Mouse (Mus musculus) forebrain, embryonic 10.5 days (tissue): ENCODE data around the gene Dlx2. TPM values are rescaled to one million over a fixed set of nuclear protein-coding genes. Genes with fewer than 3 reads are reported as not detected.

Experiments used
- DNase-seq: peaks from one replicate; pipeline ENCODE4 v3.0.0-alpha.2; 2017; ENCODE audit warnings: low spot score; ENCODE audit errors: extremely low spot score
- H3K27ac ChIP-seq: fragments of 300-500 bp; sonication (generic); 2 replicates; pipeline ENCODE4 v1.5.1; 2016; ENCODE audit warnings: mild to moderate bottlenecking
- H3K27me3 ChIP-seq: fragments of 300-500 bp; sonication (generic); 2 replicates; pipeline ENCODE4 v1.6.1; 2016; ENCODE audit warnings: mild to moderate bottlenecking; ENCODE audit not compliant: poor library complexity, severe bottlenecking
- H3K36me3 ChIP-seq: fragments of 300-500 bp; sonication (generic); replicated peaks from 2 replicates; pipeline ENCODE4 v1.6.1; 2016; ENCODE audit warnings: mild to moderate bottlenecking, moderate library complexity
- H3K4me1 ChIP-seq: fragments of 300-500 bp; sonication (generic); 2 replicates; pipeline ENCODE4 v1.6.1; 2016
- H3K4me3 ChIP-seq: fragments of 300-500 bp; sonication (generic); 2 replicates; pipeline ENCODE4 v1.5.1; 2016; ENCODE audit warnings: mild to moderate bottlenecking, moderate library complexity
- H3K9me3 ChIP-seq: fragments of 300-500 bp; sonication (generic); 2 replicates; pipeline ENCODE4 v1.6.1; 2016; ENCODE audit warnings: mild to moderate bottlenecking, moderate library complexity
- WGBS: fragments of 180-500 bp; shearing (Covaris S2); methylation state at CpG from one replicate; pipeline ENCODE4 v1.1.7; 2016; 5-methylcytosine and 5-hydroxymethylcytosine counted together
- polyA plus RNA-seq: library from polyadenylated mRNA; unstranded; fragments of >200 nt; fragmentation: Nextera tagmentation; extraction: Ambion mirVana; gene quantifications from 2 replicates; pipeline ENCODE4 v1.2.1, GENCODE M21; 2016

Dlx2 gene
- polyA plus RNA-seq: 15.5 and 17.8 TPM in 2 replicates

DNA sequence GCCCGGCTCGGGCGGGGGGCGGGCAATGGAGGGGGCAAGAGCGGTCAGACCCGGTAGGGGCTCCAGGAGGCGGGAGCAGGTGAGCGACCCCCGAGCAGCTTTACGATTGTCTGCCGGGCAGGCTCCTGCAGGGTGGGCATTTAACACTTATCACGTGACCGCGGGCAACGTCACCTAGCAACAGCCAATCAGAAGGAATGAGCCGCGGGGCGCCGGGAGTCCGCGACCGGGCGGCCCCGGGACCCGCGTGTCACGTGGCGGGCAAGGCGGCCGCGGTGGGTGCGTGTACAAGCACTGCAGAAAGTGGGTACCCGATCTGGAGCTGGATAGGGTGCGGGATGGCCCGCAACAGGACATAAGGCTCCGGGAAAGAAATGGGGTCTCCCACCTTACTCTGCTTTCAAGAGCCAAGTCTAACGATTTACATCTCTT is at the start of gene Dlx2:
TSS of gene Dlx2 (minus strand) at position 115 of the 432 bp plus-strand sequence.
- H3K27me3 ChIP-seq: peaks cover 97% of the 10 kb centered on the region
- peaks cover 75% of the 10 kb centered on the region for H3K4me1 ChIP-seq
- WGBS: 0% methylated on average over 37 of the region's 37 CpGs
- H3K36me3 ChIP-seq: peaks cover 6% of the 10 kb centered on the region; the same call in 1 of the 2 replicates
- DNase-seq: peak; percentile 94
- H3K4me3 ChIP-seq: peak within 1 kb of the TSS; percentile 72
- no peaks in the 10 kb centered on the region for H3K9me3 ChIP-seq
- H3K27ac ChIP-seq: peak within 1 kb of the TSS; percentile 86

DNA sequence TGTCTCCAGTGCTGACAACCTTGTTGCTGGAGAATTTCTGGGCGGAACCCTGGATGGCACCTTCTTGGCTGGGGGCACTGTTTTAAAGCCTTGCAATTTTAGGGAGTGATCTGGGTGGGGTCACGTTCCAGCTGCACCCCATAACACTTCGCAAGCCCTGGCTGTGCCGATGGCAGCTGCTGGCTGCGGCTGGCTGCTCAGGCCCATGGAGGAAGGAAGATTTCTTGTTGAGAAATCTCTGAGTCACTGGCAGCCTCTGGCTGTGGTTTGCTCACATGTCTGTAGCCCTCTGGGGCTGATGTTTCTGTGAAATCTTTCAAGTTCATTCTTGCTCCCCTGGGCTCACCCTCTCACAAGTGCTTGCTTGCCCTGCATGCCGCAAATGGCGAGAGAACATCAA is 47.9 kb upstream of the Dlx2 start:
- H3K27ac ChIP-seq: 0 out of 2 replicates have a peak overlapping the region, but pooled peaks have one; percentile 48
- H3K4me1 ChIP-seq: peaks cover 14% of the 10 kb centered on the region
- H3K9me3 ChIP-seq: no peaks in the 10 kb centered on the region
- no peak overlapping the region for H3K4me3 ChIP-seq
- H3K36me3 ChIP-seq: no peaks in the 10 kb centered on the region
- WGBS: 87% methylated on average over 7 of the region's 7 CpGs
- DNase-seq: no peak
- peaks cover 23% of the 10 kb centered on the region for H3K27me3 ChIP-seq

DNA sequence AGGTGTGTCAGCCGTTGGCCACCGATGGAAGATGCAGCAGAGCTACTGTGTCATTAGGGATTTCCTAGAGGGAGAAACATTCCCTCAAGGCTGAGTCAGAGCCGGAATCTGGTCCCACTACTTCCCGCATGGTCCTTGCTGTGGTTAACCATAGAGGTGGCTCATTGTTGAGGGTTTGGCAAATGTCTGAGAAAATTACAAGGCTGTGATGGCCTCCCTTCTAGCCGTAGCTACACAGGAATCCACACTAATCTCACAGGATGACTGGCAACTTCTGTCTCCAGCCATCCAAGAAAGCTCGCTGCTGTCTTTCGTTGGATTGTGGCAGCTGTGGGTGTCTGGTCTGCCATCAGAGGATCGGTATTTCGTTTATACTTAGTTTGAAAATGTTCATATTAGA is 42.6 kb upstream of the Dlx2 start:
- no peak overlapping the region for H3K27ac ChIP-seq
- WGBS: 92% methylated on average over 9 of the region's 9 CpGs
- H3K4me3 ChIP-seq: no peak overlapping the region
- H3K4me1 ChIP-seq: peaks cover 5% of the 10 kb centered on the region; the same call in 1 of the 2 replicates
- peaks cover 7% of the 10 kb centered on the region; the same call in 1 of the 2 replicates for H3K27me3 ChIP-seq
- H3K9me3 ChIP-seq: no peaks in the 10 kb centered on the region
- DNase-seq: no peak
- no peaks in the 10 kb centered on the region for H3K36me3 ChIP-seq

DNA sequence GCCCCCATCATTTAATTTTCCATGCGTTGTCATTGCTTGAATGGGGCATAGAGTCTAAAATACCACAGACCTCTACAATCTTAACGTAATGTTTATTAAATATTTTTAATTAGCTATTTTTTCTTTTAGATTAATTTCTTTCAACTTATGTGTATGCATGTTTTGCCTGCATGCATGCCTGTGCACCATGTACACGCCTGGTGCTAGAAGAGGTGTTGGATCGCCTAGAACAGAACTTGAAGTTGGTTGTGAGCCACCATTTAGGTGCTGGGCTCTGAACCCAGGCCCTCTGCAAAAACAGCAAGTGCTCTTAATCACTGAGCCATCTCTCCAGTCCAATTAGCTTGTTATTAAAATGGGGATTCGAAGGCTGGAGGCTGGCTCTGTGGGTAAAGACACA is 34.9 kb upstream of the Dlx2 start:
- DNase-seq: no peak
- Histone ChIP-seq H3K4me3 (peak overlapping the region; percentile 67), H3K4me1 (peaks cover 19% of the 10 kb centered on the region), H3K27ac (no peak overlapping the region), H3K36me3 (no peaks in the 10 kb centered on the region), H3K9me3 (peaks cover 5% of the 10 kb centered on the region; the same call in 1 of the 2 replicates), H3K27me3 (peaks cover 36% of the 10 kb centered on the region)
- WGBS: 62% methylated on average over 5 of the region's 5 CpGs

DNA sequence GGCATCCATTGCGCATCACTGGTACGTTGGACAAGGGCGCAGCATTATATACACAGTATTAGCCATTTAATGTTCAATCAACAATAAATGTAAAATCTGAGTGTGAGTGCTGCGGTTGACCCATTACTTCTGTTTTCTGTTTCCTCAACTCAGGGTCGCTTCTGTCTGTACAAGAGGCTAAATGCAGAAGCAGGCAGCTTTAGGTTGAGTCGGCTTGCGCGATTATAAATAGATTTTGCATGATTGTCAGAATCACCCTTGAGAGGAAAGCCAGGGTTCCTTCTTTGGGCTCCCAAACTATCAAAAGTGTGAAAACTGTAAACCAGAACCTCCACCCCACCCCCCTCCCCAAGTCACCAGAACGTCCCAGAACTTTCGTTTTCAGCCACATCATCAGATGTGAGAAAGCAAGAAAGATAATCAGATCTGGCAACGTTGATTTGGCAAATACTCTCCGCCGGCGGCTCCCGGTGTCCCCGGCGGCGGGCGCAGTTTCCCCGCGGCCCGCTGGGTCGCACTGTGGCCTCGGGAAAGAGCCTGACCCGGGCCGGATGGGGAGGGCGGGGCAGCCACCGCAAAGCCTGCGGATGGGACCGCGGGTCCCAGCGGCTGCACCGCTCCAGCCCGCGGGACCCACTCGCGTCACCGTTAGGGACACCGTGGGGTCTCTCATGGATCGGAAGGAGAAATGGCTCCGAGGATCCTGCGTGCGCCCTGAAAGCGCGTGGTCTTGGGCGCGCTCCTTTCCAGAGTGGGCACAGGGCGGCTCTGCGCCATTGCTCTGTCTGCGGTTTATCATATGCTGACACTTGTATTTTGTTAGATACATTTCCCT is 34.3 kb upstream of the Dlx2 start:
- H3K9me3 ChIP-seq: peaks cover 5% of the 10 kb centered on the region; the same call in 1 of the 2 replicates
- peaks cover 36% of the 10 kb centered on the region for H3K27me3 ChIP-seq
- H3K36me3 ChIP-seq: no peaks in the 10 kb centered on the region
- peak; percentile 72 for DNase-seq
- H3K4me3 ChIP-seq: peak overlapping the region; percentile 67
- H3K27ac ChIP-seq: peak overlapping the region; percentile 83
- WGBS: 12% methylated on average over 50 of the region's 50 CpGs
- peaks cover 19% of the 10 kb centered on the region for H3K4me1 ChIP-seq

DNA sequence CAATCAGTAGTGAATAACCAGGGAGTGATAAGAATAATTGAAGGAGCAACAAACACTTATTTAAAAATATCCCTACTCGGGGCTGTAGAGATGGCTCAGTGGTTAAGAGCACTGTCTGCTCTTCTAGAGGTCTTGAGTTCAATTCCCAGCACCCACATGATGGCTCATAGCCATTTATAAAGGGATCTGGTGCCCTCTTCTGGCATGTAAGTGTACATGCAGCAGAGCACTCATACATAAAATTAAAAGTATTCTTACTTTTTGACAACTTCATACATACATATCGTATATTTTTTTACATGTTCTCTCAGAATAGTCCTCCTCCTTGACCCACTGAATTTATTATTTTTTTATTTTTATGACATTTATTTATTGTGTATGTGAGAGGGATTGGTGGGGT is 30.5 kb upstream of the Dlx2 start:
- Histone ChIP-seq H3K4me1 (peaks cover 20% of the 10 kb centered on the region), H3K27ac (no peak overlapping the region), H3K36me3 (no peaks in the 10 kb centered on the region), H3K4me3 (no peak overlapping the region), H3K9me3 (peaks cover 5% of the 10 kb centered on the region; the same call in 1 of the 2 replicates), H3K27me3 (peaks cover 27% of the 10 kb centered on the region)
- no peak for DNase-seq
- 90% methylated on average over 2 of the region's 2 CpGs for WGBS

DNA sequence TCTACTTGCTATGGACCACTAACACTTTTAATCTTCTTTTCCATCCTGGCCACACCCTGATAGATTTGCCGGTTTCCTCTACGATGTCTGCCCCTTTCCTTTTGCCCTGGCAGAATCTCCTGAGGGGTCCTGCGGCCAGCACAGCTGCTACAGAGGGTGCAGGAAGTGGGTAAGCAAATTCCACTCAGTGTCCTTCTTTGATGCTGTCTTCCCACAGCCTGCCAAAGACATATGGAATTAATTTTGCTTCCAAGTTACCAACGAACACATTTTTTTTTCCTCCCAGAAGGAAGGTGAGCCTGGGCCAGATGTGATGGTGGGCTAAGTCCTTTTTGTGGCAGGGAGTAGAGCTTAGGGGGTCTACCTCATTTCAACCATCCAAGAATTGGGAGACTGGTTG is 27.2 kb upstream of the Dlx2 start:
- Histone ChIP-seq H3K4me1 (peaks cover 5% of the 10 kb centered on the region; the same call in 1 of the 2 replicates), H3K27ac (no peak overlapping the region), H3K36me3 (no peaks in the 10 kb centered on the region), H3K9me3 (peaks cover 5% of the 10 kb centered on the region; the same call in 1 of the 2 replicates), H3K27me3 (no peaks in the 10 kb centered on the region), H3K4me3 (no peak overlapping the region)
- WGBS: 62% methylated on average over 4 of the region's 4 CpGs
- DNase-seq: no peak

DNA sequence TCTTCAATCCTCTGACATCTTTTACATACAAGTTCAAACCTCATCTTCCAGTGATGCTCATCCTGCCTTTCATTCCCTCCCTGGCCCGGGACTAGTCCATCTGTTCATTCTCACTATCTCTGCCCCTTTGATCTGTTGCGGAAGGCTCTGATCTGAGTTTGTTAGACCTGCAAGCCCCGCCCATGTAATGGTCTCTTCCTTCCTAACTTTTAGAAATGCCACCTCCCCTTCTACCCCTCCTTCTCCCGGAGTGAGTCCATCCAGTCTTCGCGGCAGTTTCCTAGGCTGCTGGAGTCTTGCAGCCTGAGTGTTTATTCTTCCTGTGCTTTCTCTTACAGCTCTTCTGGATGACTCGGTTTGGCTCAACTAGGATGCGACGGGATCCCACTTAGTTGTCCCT is 19.9 kb upstream of the Dlx2 start:
- Histone ChIP-seq H3K27ac (no peak overlapping the region), H3K9me3 (no peaks in the 10 kb centered on the region), H3K27me3 (no peaks in the 10 kb centered on the region), H3K4me3 (no peak overlapping the region), H3K36me3 (no peaks in the 10 kb centered on the region), H3K4me1 (no peaks in the 10 kb centered on the region)
- no peak for DNase-seq
- WGBS: 90% methylated on average over 9 of the region's 9 CpGs

DNA sequence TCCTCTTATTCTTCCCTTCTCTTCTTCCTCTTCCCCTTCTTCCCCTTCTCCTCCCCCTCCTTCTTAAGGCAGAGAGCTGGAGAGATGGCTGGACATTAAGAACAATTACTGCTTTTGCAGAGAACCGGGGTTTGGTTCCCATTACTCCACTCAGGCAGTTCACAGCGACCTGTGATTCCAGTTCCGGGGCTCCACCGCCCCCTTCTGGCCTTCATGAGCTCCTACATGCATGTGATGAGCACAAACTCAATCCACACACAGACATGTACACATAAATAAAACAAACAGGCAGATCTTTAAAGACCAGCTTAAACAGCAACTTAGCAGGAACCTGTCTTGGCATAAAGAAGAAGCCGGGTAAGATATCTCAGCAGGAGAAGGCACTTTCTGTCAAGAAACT is 9.5 kb upstream of the Dlx2 start:
- Histone ChIP-seq H3K9me3 (peaks cover 17% of the 10 kb centered on the region), H3K4me3 (no peak overlapping the region), H3K27me3 (peaks cover 41% of the 10 kb centered on the region), H3K36me3 (no peaks in the 10 kb centered on the region), H3K27ac (no peak overlapping the region), H3K4me1 (peaks cover 12% of the 10 kb centered on the region)
- WGBS: 66% methylated on average over 5 of the region's 5 CpGs
- no peak for DNase-seq

DNA sequence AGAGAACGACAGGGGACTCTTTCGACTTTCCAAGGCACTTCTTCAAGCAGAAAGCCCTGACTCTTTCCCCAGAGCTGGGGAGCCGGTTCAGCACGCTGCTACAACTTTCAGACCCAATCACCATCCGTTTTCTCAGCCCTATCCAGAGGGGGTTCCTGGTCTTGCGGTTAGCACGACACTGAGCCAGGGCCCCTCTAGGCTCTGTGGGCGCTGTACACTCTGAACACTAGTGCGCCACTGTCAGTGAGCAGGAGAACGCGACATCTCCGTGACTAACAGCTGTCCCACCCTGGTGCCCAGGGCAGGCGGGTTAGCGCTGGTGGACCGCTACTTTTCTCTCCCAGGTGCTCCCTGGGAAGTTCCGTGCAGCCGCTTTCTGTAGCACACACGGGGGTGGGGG is 5.2 kb upstream of the Dlx2 start:
- Histone ChIP-seq H3K27me3 (peaks cover 81% of the 10 kb centered on the region), H3K27ac (no peak overlapping the region), H3K9me3 (peaks cover 3% of the 10 kb centered on the region; the same call in 1 of the 2 replicates), H3K36me3 (no peaks in the 10 kb centered on the region), H3K4me1 (peaks cover 32% of the 10 kb centered on the region), H3K4me3 (peak overlapping the region; percentile 33)
- DNase-seq: no peak
- 1% methylated on average over 18 of the region's 18 CpGs for WGBS

DNA sequence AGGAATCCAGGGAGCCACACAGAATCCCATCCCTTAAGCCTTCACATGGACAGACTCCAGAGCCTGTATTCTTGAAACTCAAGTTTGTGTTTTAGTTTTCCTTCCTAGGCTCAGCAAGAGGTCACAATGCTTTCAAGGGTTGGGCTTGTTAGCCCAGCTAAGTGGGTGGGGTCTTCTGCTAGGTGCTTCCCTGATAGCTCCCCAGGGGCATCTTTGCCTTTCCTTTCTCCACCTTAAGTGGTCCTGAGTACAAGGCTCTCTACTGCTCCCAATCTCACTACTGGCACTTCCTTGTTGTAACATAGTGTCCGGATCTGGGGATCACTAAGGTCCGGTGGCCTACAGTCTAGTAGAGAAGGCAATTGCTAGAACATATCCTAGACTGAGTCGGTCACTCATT is 3.8 kb upstream of the Dlx2 start:
- Histone ChIP-seq H3K27ac (no peak overlapping the region), H3K27me3 (peaks cover 94% of the 10 kb centered on the region), H3K4me3 (no peak overlapping the region), H3K4me1 (peaks cover 46% of the 10 kb centered on the region), H3K36me3 (no peaks in the 10 kb centered on the region), H3K9me3 (no peaks in the 10 kb centered on the region)
- no peak for DNase-seq
- 29% methylated on average over 3 of the region's 3 CpGs for WGBS

DNA sequence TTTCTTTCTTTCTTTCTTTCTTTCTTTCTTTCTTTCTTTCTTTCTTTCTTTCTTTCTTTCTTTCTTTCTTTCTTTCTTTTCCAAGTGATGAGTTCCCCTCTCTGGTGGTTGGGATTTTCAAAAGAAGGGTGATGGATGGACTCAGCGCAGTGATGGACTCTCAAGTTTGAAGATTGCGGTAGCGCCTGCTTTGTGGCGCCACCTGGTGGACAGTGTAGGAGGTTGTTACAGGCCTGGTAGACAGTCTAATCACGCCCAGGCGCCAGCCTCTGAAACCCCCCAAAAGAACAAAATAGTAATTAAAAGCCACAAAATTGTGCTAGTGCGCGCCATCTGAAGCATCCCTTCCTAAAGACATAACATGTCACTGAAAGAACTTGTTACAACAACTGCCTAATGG is 1.3 kb upstream of the Dlx2 start:
- Histone ChIP-seq H3K27ac (no peak overlapping the region), H3K27me3 (peaks cover 97% of the 10 kb centered on the region), H3K9me3 (no peaks in the 10 kb centered on the region), H3K4me3 (no peak overlapping the region), H3K36me3 (peaks cover 6% of the 10 kb centered on the region; the same call in 1 of the 2 replicates), H3K4me1 (peaks cover 69% of the 10 kb centered on the region)
- under 1% methylated on average over 8 of the region's 8 CpGs for WGBS
- DNase-seq: peak; percentile 89
